Mouse (Mus musculus) kidney, adult 2 months (tissue): Measurements from ENCODE around the gene Unc13a. TPM values are rescaled to one million over a fixed set of nuclear protein-coding genes. Genes with fewer than 3 reads are reported as not detected.
A peak's percentile ranks its signal among the peaks of the same experiment; 100 is the strongest.

ENCODE experiments used
- DNase-seq: peaks from one replicate; pipeline ENCODE4 v3.0.0; 2021
- H3K27ac ChIP-seq: fragments of 200-500 bp; 2 replicates; pipeline ENCODE4 v1.5.1; 2012; ENCODE audit warnings: low read depth, low read length, control low read depth, inconsistent platforms; ENCODE audit not compliant: insufficient read depth
- H3K27me3 ChIP-seq: fragments of 200-500 bp; replicated peaks from 2 replicates; pipeline ENCODE4 v1.6.1; 2012; ENCODE audit warnings: mild to moderate bottlenecking, moderate library complexity, low read length, inconsistent platforms; ENCODE audit not compliant: control insufficient read depth, insufficient read depth
- H3K36me3 ChIP-seq: fragments of 200-500 bp; 2 replicates; pipeline ENCODE4 v1.6.1; 2012; ENCODE audit warnings: mild to moderate bottlenecking, moderate library complexity, low read length, inconsistent platforms; ENCODE audit not compliant: control insufficient read depth, insufficient read depth
- H3K4me1 ChIP-seq: fragments of 200-500 bp; 2 replicates; pipeline ENCODE4 v1.6.1; 2011; ENCODE audit warnings: low read length; ENCODE audit not compliant: control insufficient read depth, insufficient read depth
- H3K4me3 ChIP-seq: fragments of 200-500 bp; 2 replicates; pipeline ENCODE4 v1.5.1; 2011; ENCODE audit warnings: mild to moderate bottlenecking, low read depth, low read length, control low read depth; ENCODE audit not compliant: insufficient read depth
- CTCF ChIP-seq: fragments of 200-500 bp; conservative IDR thresholded peaks from 2 replicates; pipeline ENCODE4 v1.5.1; 2011; ENCODE audit warnings: low read depth, mild to moderate bottlenecking, control low read depth, low read length, moderate library complexity, mixed read lengths; ENCODE audit not compliant: insufficient read depth, insufficient read length
- POLR2A ChIP-seq: fragments of 200-500 bp; IDR thresholded peaks from one replicate; pipeline ENCODE4 v1.6.1; 2011; ENCODE audit warnings: low read depth, low read length, control low read depth
- WGBS: fragments of 180-500 bp; shearing (Covaris S2); methylation state at CpG from one replicate; pipeline ENCODE4 v1.1.7; 2018; 5-methylcytosine and 5-hydroxymethylcytosine counted together
- polyA plus RNA-seq: library from polyadenylated mRNA; depleted of rRNA; stranded (reverse); fragments of >200 nt; gene quantifications from 2 replicates; pipeline ENCODE4 v1.2.3, GENCODE M21; 2012

Unc13a gene
- polyA plus RNA-seq, 1 experiment: 2.1 TPM

GRCm38 (mm10) chr8:71601939-71602665, 69.5 kb downstream of the Unc13a start:
- 14% methylated on average over 65 of the region's 65 CpGs for WGBS
- no peak overlapping the region for H3K4me3 ChIP-seq

GRCm38 (mm10) chr8:71598841-71599240, 72.7 kb downstream of the Unc13a start:
- Histone ChIP-seq H3K27me3 (no peaks in the 10 kb centered on the region), H3K4me3 (no peak overlapping the region), H3K27ac (no peak overlapping the region), H3K4me1 (peaks cover 11% of the 10 kb centered on the region; the same call in 1 of the 2 replicates), H3K36me3 (no peaks in the 10 kb centered on the region)
- no peak for DNase-seq
- TF ChIP-seq CTCF (no peak), POLR2A (no peak)
- 92% methylated on average over 5 of the region's 5 CpGs for WGBS

More at GRCm38 (mm10) chr8:71601939-71602665, 69.5 kb downstream of the Unc13a start:
- peaks cover 7% of the 10 kb centered on the region; the same call in 1 of the 2 replicates for H3K4me1 ChIP-seq
- no peak for DNase-seq
- no peak for TF ChIP-seq POLR2A
- TF ChIP-seq CTCF: no peak
- H3K27ac ChIP-seq: no peak overlapping the region
- H3K36me3 ChIP-seq: no peaks in the 10 kb centered on the region
- H3K27me3 ChIP-seq: no peaks in the 10 kb centered on the region

GRCm38 (mm10) chr8:71598375-71598774, 73.2 kb downstream of the Unc13a start:
- TF ChIP-seq CTCF (no peak), POLR2A (no peak)
- Histone ChIP-seq H3K4me1 (peaks cover 11% of the 10 kb centered on the region; the same call in 1 of the 2 replicates), H3K4me3 (no peak overlapping the region), H3K36me3 (no peaks in the 10 kb centered on the region), H3K27me3 (no peaks in the 10 kb centered on the region), H3K27ac (no peak overlapping the region)
- DNase-seq: no peak

GRCm38 (mm10) chr8:71597451-71597850, 74.1 kb downstream of the Unc13a start, which contains the start of gene Fam129c:
Gene Fam129c (plus strand): TSS chr8:71597648.
- no peaks in the 10 kb centered on the region for H3K36me3 ChIP-seq
- no peak for DNase-seq
- no peak within 1 kb of the TSS for H3K4me3 ChIP-seq
- 0 out of 2 replicates have a peak, but pooled peaks cover 8% of the 10 kb centered on the region for H3K4me1 ChIP-seq
- H3K27me3 ChIP-seq: no peaks in the 10 kb centered on the region
- no peak for TF ChIP-seq CTCF
- WGBS: 88% methylated on average over 3 of the region's 3 CpGs
- H3K27ac ChIP-seq: no peak within 1 kb of the TSS

GRCm38 (mm10) chr8:71596798-71597197, 74.8 kb downstream of the Unc13a start:
- Histone ChIP-seq H3K36me3 (no peaks in the 10 kb centered on the region), H3K4me1 (0 out of 2 replicates have a peak, but pooled peaks cover 8% of the 10 kb centered on the region), H3K4me3 (no peak overlapping the region), H3K27me3 (no peaks in the 10 kb centered on the region), H3K27ac (no peak overlapping the region)
- no peak for DNase-seq
- no peak for TF ChIP-seq CTCF
- no peak for TF ChIP-seq POLR2A
- WGBS: 72% methylated on average over 4 of the region's 4 CpGs

- no peak for DNase-seq
- no peak for TF ChIP-seq POLR2A
- no peak for TF ChIP-seq CTCF
- Histone ChIP-seq H3K4me3 (no peak overlapping the region), H3K36me3 (no peaks in the 10 kb centered on the region), H3K27me3 (no peaks in the 10 kb centered on the region), H3K27ac (no peak overlapping the region), H3K4me1 (0 out of 2 replicates have a peak, but pooled peaks cover 8% of the 10 kb centered on the region)
- 61% methylated on average over 6 of the region's 6 CpGs for WGBS
Measured at GRCm38 (mm10) chr8:71596384-71596783, 75.2 kb downstream of the Unc13a start.

GRCm38 (mm10) chr8:71595862-71596261, 75.7 kb downstream of the Unc13a start:
- H3K36me3 ChIP-seq: no peaks in the 10 kb centered on the region
- WGBS: 10% methylated on average over 27 of the region's 27 CpGs
- H3K27me3 ChIP-seq: no peaks in the 10 kb centered on the region
- peaks cover 10% of the 10 kb centered on the region; the same call in 1 of the 2 replicates for H3K4me1 ChIP-seq
- no peak overlapping the region for H3K4me3 ChIP-seq
- no peak overlapping the region for H3K27ac ChIP-seq
- TF ChIP-seq POLR2A: no peak
- TF ChIP-seq CTCF: peak; percentile 95
- DNase-seq: peak; percentile 91
